Mouse (Mus musculus): Measurements from ENCODE around the gene Tmod3.

Gene Tmod3

DNA sequence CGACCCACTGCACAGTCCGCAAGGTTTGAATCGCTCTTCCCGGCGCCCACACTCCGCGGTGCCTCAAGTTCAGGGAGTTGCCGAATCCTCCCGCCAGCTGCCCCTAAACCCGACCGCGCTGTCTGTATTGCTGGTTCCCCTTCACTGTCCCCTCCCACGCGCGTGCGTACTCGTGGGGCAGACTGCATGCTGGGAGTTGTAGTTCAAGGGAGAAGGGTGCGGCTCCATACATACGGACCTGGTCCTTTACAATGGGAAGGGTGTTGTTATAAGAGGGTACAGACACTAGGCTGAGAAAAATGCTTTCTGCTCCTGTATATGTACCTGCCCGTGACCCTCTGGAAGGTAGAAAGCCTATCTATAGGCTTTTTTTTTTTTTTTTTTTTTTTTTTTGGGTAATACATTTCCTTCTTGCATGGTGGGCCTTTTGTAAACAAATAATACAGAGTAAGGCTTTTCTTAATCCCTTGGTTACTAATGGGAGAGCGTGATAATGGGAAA lies at the start of gene Tmod3:
Gene Tmod3 (minus strand): TSS at position 146 of the 501 bp plus-strand sequence.
- in situ Hi-C loops (cut with MboI, MseI), result no loop called here

DNA sequence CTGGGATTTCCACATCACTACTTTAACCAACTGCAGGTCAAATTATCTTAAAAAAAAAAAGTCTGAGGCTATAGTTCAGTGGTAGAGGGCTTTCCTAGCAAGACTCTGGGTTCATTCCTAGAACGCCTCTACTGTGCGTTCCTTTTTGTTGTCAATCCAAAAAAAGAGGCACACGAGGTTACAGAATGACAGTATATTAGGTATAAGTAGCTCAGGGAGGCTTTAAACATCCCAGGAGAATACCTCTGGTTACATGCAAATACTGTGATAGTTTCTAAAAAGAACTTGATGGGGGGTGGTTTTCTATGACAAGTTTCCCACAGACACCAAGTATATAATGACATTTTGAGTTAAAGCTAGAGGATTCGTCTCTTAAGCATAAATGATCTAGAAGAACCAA lies 48.0 kb upstream of the Tmod3 start:
- in situ Hi-C loops (cut with MboI, MseI), result no loop called here

DNA sequence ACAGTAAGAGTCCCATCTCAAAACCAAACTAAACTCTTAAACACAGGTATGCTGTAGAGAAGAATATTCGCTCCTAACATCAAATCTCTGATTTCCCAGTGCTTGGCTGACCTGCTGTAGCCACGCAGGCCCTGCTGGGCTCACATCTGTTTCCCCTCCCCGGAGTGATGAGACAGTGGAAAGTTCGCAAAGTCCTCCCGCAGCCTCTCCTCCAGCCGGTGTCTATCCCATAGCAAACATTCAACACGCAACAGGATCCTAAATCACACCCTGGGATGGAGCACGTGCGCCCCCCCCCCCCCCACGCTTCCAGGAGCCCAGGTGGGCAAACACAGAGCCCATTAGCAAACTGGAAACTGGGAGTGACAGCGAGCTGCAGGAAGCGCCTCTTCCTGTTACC lies 42.1 kb upstream of the Tmod3 start:
- in situ Hi-C loops (cut with MboI, MseI), result no loop called here

DNA sequence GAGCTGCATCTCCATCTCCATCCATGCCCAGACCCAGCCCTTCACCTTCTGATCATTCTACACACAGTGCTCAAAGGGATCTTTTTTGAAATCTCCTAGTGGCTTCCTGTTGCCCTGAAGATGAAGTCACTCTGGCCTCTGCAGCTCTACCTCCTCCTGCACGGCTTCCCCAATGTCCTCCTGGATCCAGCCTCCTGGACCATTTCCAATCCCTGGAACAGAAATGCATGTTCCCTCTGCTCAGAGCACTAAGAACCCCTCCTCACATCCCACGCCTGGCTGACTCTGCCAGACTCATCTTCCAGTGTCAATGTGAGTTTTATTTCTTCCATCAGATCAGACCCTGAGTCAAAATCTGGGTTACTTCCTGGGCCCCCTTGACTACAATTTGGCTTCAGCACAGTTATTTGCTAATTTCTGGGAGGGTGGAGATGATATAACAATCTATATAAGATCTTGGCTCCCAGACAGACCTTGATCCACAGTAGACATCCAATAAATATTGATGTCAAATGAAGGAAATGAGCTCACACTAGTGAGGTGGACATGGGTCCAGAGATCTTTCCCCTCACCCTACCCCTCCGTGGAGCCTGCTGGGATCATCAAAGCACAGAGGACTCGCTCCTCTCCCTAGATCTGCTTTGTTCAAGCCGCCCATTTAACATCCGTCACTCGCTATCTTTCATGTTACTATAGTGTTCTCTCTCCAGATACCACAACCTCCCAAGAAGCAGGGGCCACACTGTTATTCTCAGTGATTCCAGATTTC lies 40.9 kb upstream of the Tmod3 start:
- in situ Hi-C loops (cut with MboI, MseI), result no loop called here

DNA sequence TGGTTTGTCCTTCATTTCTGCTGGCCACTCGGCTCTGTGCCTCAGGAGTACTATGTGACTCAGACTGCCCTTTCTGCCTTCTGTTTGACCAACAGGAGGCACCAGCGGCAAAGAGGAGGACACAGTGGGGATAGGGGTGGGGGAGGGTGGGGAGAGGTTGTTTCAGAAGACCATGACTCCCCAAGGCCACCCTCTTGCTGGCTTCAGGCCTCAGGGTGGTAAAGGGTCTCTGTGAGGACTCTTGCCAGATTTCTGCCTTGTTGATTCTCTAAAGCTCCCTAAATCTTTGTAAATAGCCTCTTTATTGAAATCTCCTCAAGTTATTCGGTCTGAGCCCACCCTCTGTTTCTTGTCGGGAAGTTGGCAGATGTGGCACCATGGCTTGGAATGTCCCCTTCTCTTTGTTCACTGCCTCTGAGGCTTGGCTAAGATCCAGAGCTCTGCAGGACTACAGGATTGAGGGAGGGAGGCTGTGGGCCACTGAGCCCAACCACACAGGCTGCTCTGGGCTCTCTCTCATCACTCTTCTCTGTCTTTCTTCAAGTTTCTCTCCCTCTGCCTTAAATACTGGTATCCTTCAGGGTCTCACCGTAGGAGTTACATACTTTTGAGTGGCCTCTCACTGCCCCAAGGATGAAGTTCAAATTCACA lies 39.9 kb upstream of the Tmod3 start:
- in situ Hi-C loops (cut with MboI, MseI), result no loop called here

DNA sequence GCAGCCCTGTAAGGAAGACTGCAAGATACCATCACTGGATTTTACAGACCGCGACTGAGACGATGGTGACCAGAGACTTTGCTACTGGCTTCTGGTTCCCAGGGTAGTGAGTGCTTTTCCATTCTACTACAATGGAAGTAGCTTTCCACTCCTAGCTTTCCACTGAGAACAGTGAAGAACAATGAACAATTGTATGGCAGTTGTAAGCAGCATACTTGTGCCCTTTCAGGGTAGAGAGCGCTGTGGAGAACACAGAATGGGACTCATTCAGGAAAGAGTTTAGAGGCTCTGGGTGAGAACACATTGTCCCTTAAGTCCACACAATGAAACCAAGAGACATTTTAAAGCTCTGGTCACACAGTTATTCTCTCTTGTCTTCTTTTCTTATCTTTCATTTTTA lies 38.1 kb upstream of the Tmod3 start:
- in situ Hi-C loops (cut with MboI, MseI), result no loop called here

DNA sequence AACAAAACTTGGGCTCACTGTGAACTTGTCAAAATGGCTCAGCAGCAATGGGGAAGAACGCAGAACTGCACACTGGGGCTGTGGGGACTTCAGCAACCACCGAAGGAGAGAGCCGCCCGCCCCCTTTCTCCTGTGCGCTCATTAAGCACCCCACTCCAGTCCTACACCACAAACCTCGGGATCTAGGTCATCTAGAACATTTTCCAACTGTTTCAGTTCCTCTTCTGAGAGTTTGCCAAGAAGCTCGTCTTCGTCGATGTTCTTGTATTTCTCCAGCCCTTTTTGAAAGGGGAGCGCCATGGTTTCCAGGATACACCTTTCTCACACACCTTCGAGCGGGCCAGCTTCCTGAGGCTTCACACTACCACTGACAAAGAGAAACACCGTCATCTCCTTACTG lies 37.6 kb upstream of the Tmod3 start:
- in situ Hi-C loops (cut with MboI, MseI), result no loop called here

DNA sequence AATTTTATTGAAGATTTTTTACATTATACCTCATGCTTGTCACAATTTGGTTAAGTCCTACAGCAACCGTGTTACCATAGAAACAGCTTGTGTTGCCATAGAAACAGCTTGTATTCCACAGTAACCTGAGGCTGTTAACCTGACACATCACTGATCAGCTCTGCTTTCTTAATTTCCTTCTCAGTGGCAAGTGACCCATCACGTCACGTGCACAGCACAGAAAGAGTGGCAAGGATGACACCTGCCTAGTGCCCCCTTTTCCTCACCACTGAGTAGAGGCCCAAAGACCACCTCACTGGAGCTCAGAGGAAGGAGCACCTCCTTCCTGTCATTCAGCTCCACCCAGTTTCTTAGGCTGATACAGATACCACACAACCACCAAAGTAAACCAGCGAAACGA lies 34.0 kb upstream of the Tmod3 start:
- in situ Hi-C loops (cut with MboI, MseI), result no loop called here

DNA sequence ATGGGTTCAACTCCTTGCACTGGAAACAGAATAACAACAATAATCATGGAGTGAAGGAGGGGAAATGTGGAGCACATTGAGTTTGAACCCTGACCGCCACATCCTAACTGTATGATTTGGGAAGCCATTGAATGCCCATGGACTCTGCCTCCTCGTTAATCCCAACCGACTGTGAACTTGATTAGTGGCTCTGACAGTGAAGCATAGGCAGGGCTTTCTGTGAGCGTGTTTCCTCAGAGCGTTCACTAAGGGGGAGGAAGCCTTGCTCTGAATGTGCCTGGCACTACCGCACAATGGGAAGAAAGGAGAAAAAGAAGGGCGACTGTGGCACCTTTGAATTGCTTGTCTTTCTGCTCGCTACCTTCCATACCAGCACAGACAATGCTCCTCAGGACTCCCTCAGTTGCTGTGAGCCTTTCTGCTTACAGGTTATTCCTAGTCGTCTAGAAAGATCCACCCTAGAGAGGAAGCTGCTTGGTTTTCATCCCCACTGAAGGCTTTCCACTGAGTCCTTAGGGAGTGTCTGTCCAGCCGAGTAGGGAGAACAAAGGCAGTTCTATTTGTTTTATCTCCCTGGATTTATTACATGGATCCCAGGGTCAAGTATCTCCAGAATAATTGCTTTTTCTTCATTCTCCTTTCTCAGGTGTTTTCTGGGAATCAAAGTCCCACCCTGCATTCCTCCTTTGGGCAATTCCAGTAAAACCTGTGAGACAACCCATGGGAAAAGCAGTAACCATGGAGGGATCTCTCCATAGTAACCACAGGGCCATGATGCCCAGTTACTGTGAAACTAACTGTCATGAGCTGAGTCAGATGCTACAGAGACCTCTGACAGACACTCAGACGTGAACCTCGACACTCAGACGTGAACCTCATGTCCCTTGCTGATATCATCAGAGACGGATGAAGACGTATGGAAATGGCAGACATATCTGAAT lies 30.7 kb upstream of the Tmod3 start:
- in situ Hi-C loops (cut with MboI, MseI), result no loop called here

DNA sequence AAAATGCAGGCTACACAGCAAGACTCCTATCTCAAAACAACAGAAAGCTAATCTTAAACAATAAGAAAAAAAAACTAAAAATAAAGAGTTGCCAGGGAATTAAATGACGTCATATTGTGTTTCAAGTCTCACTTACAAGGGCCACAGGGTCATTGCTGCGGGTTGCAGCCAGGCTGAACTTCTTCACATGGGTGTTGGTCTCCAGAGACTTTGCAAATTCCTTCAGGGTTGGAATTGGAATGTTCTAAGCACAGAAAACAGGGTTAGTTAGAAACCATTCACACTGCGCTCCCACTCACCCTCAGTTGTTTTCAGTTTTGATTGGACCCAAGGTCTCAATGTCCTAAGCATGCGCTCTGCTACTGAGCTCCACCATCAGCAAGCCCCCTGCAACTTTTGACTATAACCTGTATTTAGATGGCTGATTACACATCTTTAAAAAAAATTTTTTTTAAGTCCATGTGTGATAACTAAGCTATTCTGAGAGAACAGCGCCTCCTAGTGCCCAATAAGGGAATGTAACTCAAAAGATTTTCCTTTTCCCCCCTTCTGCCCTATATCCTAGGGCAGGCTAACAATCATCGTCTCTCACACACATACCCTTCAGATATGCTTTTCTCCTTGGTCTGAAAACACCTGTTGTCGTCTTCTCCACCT lies 22.4 kb upstream of the Tmod3 start:
- in situ Hi-C loops (cut with MboI, MseI), result loop anchor here (5.0 kb wide), 1 partner anchor 60 kb away; no protein-coding TSS in a partner anchor

DNA sequence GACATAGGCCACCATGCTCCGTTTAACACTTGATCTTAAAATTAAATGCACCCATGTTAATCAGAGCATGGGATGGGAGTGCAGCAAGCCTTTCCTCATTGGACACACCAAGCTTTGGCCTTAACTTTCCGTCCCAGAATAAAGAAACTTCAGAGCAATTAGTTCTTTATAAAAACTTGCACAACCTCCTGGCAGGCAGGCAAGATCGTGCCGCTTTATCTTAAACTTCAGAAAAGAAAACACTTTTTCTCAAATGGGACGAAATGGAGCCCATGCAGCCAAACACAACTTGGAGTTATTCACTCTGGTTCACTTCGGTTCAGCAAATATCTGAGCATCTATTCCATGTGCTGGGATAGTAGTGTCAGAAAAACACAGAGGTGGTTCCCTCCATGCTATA lies 19.9 kb upstream of the Tmod3 start:
- in situ Hi-C loops (cut with MboI, MseI), result no loop called here

DNA sequence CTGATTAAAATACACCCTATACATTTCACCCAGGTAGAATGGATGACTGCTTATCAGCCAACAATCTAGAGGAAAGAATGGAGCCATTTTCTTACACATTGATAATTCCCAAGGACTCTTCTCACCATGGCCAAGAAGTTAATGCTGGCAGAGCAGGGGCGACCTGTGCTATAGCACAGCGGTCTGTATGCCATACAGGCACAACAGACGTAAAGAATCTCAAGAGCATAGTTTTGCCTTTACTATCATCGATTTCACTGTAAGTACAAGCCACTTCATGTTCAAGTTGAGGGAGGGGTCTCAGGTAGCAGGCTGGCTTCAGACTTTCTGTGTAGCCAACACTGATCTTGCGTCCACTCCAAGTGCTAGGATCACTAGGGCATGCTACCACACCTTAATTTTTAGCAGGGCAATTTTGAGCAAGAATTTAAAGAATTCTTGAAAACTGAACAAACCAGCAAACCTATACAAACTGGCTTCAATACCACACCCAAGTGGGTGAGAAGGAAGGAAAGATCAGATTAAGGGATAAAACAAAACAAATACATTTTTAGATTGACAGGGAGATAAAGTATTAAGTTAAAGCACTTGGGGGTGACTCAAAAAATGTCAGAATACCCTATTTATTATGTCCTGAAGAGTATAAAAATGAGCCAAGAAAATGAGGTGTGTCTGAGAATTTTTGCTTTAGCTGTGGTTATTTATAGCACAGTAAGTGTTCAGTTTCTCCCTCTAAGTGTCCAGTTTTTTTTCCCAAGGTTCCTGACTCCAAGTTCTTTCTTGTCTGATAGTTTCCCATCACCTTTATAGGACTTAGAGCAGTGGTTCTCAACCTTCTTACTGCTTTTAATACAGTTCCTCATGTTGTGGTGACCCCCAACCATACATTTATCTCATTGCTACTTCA lies 11.8 kb upstream of the Tmod3 start:
- in situ Hi-C loops (cut with MboI, MseI), result no loop called here

DNA sequence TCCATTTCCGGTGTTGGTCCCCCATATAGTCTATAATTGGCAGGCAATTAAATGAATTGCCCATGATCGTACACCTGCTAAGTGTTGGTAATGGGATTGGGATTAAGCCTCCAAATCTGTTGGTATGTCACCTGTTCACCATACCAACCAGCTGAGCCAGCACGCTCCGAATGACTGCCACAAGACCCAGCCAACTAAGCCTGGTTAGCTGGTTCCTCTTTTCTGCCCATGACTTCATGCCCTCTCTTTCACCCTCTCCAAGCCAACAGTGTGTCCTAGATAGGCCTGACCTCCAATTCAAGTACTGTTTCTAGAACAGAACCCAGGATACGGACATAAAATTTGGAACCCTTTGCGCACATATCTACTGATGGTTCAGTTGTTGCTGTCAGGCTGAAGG lies 8.9 kb upstream of the Tmod3 start:
- in situ Hi-C loops (cut with MboI, MseI), result no loop called here

DNA sequence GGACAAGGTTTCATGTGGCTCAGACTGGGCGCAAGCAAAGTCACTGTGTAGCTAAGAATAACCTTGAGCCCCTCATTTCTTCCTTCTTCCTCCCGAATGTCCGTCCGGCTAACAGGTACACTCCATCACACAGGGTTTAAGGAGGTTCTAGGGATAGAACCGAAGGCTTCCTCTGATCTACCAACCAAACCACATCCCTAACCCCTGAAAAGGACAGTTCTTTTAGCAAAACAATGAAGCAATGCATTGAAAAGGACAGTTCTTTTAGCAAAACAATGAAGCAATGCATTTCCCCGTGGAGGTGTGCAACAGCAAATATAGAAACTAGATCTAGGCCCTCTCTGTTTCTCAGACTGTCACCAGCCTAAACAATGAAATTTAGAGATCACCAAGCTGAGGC lies 5.4 kb upstream of the Tmod3 start:
- in situ Hi-C loops (cut with MboI, MseI), result no loop called here

DNA sequence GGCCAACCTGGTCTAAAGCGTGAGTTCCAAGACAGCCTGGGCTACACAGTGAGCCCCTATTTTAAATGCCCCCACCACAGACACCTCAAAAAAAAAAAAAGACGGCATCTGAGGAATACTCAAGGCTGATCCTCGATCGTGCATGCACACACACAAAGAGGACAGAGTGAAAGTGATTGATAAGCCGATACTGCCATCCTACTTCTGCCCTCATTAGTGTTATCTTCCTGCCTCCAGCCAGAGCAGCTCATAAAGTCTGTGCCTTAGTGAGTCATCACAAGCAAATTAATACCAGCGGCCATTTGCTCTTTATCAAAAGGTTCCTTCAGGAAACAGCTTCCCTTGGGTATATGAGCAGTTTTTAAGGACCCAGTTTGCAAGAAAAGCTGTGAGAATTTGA lies 4.2 kb upstream of the Tmod3 start:
- in situ Hi-C loops (cut with MboI, MseI), result no loop called here

DNA sequence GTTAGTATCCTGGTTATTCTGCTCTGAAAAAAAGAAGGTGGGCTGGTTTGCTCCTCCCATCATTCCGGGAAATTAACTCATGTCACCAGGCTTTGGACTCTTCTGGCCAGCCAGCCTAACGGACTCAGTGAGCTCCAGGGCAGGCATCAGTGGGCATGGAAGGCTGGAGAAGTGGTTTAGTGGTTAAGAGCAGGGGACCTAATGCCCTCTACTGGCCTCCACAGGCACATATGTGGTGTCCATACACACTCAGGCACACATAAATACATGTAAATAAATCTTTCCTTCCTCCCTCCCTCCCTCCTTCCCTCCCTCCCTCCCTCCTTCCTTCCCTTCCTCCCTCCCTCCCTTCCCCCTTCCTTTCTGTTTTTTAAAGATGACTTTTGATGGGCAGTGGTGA lies 3.7 kb upstream of the Tmod3 start:
- in situ Hi-C loops (cut with MboI, MseI), result no loop called here

DNA sequence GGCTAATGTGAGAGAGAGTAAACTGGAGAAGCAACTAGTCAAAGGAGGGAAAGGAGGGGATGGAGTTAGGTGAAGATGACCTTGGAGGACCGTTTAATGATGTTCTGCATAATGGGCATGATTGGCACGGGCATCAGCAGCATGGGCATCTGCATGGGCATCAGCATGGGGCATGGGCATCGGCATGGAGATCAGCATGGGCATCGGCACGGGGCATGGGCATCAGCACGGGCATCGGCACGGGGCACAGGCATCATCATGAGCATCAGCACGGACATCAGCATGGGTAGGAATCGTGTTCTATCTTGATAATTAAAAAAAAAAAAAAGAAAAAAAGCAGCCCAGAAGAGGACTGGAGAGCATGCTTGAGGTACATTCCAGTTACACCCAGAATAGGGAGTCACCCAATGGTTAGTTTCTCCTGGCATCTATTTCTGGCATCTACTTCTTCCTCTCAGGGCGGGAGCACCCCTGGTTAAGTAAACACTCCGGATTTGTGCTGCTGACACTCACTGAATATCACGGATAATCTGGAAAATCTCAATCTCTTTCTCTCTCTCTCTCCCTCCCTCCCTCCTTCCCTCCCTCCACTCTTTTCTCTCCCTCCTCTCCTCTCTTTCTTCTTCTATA lies 1.7 kb upstream of the Tmod3 start:
- in situ Hi-C loops (cut with MboI, MseI), result no loop called here

DNA sequence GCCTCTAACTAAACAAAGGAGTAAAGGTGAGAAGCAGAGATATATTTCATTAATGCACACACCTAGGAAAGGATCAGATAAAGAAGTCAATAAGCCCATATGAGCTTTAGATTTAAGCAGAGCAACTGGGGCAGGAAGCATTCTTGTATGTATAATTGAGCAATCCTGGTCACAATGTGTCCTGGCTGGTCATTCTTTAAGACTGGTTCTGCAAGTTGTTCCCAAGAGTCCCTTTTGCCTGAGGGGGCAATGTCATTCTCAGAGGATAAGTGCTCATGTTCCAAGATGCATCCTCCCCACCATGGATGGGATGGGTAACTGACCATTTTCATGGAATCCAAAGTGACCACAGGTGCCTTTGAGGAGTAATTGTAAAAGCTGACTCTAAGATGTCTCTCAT lies 896 bp upstream of the Tmod3 start:
- in situ Hi-C loops (cut with MboI, MseI), result no loop called here

DNA sequence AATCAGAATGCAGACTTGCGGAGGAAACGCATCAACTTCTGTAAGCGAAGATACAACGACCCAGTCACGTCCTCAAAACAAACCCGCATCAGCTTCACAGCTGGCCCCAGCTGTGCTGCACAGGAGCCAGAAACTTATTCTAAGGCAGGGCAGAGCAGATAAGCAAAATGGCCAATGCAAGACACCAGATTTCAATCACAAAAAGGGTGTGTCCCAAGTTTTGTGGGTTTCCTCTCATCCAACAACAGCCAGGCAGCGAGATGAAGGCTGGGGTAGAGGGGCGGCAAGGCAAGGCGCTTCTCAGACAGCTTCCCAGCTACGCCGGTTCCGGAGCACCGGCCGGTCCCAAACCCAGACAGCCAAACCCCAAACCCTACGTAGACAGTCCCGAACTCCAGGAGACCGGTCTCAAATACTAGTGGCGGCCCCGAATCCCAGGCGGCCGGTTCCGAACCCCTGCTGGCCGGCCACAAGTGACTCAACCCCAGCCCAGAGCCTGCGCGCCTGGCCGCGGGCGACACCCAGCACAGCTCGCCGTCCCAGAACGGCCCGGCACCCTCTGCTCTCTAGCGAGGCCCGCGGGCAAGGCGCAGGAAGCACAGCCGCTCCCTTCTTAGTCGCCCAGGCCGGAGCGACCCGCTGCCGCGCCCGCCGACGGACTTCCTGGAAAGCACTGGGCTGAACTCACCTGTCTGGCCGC lies 495 bp downstream of the Tmod3 start:
- in situ Hi-C loops (cut with MboI, MseI), result no loop called here

DNA sequence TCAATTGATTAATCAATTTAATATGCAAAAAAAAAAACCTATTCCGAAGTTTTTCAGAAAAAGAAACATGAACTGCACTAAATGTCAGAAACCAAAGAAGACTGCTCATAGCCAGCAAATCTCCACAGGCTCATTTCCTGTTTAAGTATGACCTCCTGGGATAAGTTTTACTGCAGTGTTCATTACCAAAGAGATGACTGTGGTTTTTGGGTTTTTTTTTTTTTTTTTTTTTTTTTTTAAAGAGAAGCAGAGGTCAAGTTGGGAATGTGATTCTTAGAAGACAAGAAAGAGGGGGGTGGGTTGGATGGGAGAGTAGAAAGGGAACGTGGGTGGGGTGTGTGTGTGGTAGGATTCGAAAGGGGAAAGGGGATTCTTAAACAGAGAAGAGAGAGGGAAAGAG lies 1.1 kb downstream of the Tmod3 start:
- in situ Hi-C loops (cut with MboI, MseI), result no loop called here

Data from T-helper 2 cell (primary cell).